Mouse (Mus musculus) layer of hippocampus, adult 9-11 months (tissue): ENCODE results near the gene Oas1g.
"Not testable (repeated sequence)": the region's sequence is repeated elsewhere in the genome, so short reads cannot be mapped to it uniquely, and the experiment has no call there.

ENCODE experiments used
- DNase-seq: peaks from one replicate; pipeline ENCODE4 v3.0.0; 2022

Gene Oas1g

DNA sequence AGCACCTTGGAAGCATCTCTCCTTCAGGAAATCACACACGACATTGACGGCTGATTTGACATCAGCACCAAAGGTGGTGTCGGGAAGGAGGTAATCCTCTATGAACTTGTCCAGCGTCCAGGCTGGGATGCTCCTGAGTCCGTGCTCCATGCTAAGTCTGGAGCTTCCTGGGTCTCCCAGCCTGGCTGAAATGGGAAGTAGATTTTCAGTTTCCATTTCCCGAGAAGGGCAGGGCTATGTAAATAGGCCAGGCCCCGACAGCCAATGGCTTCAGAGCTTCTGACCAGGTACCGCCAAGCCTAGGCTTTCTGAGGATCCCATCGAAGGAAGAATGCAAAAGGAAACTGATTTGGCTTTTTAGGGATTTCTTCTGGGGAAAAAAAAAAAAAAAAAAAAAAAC lies at the start of gene Oas1g:
Gene Oas1g, minus strand, starts transcription at position 201 of the 400 bp plus-strand sequence.
- DNase-seq = not testable (repeated sequence)

DNA sequence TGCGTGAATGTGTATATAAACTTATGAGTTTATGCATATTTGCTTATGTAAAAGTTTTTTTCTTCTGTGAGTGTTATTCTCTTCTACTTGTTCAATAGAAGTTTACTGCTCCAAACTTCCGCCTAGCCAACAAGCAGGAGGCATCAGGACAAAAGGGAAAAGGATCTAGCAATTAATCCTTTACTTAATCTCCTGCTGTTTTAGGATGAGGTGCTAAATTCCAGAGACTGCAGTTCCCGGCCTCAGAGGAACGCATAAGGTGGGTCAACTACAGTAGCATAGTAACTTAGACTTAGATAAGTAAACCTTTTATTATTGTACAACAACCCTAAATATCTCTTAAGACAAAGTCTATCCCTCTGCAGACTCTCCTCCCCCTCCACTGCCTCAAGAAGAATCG lies 46.6 kb upstream of the Oas1g start:
- DNase-seq = no peak

DNA sequence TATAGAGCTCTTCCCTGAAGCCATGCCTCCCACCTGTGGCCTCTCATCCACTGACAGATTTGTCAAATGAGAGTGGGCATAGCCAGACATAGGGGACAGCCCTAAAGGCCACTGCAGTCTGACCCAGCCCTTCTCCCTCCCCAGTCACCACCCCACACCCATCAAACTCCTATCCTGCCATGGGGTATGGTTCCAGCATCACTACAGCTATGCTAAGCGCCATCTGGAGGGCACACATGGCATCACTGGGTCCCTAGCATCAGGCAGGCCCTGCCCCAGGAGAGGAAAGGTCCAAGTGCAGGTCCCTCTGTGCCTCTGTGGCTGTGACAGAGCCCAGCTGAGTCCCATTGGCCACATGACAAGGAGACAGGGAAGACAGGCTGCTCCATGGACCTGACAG lies 39.6 kb upstream of the Oas1g start:
- DNase-seq = no peak

DNA sequence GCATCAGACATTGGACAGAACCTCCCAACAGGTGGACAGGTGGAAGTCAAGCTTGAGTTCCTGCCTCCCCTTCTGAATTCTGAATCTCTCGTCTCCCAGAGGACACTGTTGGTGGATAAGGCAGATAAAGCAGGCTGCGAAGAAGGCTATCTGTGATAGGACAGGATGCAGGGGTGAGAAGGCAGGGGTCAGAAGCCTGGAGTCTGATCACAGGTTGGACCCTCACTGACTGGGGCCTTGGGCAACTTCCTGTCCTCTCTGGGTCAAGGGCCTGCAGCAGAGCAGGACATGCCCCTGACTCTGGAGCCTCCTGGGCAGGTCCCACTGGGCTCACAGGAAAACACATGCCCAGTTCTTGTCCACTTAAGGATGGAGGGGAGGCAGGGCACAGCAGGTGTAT lies 38.9 kb upstream of the Oas1g start:
- DNase-seq = not testable (repeated sequence)

DNA sequence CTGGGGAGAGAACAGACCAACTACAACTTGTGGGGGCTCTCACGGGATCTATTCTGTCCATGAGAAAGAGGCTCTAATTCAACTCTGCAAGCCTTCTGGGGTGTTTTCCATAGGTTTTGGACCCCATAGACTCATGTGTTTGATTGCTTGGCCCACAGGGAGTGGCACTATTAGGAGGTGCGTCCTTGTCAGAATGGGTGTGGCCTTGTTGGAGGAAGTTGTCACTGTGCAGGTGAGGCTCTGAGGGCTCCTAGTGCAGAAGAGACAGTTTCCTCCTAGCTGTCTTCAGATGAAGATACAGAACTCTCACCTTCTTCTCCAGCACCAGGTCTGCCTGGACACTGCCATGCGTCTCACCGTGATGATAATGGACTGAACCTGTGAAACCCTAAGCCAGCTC lies 37.1 kb upstream of the Oas1g start:
- DNase-seq = not testable (repeated sequence)

DNA sequence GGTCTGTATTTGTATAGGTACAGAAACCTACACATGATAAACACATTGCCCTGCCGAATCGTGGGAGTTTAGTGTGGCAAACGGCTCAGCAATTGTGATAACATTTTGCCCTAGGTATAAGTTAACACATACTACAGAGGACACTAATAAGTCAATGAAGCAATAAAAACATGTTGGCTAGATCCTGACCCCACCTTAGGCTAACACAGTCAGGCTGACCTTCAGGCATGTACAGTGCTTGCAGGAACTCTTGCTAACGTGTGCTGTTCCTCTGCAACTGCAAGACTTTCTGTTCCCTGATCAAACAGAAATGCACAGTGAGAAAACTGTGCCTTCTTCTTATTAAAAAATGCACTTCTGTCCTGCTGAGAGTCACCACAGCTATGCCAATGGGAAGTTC lies 36.6 kb upstream of the Oas1g start:
- no peak for DNase-seq

DNA sequence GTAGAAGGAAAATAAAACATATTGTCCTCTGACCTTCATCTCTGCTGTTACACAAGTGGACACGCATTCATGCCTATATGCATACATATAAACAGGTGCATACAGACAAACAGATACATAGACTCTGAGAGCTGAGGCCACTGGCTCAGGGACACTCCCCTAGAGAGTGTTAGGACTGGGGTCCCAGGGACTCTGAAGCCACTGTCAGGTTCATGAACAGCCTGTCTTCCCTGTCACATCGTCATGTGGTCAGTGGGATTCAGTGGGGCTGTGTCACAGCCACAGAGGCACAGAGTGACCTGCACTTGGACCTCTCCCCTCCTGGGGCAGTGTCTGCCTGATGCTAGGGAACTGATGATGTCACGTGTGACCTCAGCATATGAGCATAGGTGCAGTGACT lies 32.9 kb upstream of the Oas1g start:
- DNase-seq = no peak

DNA sequence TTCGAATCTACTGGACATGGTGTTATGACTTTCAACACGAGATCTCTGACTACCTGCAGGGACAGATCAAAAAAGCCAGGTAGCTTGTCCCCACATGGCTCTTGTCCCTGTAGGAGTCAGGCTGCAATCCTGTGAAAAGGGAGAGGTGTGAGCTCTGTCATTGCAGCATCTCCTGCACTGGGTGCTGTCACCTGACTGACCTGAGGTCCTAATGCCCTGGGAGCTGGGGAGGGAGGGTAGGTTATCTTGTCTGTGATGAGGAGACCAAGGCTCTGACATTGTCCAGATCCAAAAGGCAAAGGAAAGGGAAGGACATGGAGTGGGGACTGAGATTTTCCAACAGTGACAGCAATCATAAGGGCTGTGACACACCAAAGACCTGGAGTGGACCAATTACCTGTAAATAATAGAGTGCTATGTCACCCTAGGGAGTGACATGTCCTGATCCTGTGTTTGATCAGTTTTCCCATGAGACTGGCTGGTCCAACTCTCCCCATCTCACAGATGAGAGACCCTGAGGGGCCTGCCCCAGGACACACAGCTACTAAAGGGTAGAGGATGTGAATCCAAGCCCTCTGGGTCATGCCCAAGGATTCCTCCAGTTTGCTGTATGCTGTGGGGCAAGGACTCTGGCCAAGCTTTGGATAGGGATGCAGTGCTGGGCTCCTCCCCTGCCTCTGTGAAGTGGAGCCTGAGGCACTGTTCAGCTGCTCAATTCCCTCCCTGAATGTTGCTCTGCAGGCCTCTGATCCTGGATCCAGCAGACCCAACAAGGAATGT lies 31.9 kb upstream of the Oas1g start:
- not testable (repeated sequence) for DNase-seq

DNA sequence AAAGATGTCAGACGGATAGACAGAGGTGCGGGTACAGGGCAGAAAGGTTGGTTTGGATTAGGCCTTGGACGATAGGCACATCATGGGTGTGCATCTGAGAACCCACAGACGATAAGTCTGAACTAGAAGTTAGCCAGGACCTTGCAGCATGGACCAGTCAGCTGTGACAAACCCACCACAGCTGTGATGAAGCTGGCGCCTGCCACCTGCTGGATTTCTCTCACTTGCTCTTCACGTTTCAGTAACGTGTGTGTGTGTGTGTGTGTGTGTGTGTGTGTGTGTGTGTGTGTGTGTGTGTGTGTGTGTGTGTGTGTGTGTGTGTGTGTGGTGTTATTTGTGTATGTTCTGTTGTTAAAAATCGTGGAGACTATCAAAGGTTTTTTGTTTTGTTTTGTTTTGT lies 26.8 kb upstream of the Oas1g start, which contains the start of gene Oas1d:
Gene Oas1d, plus strand, starts transcription at position 333 of the 400 bp plus-strand sequence.
- not testable (repeated sequence) for DNase-seq

DNA sequence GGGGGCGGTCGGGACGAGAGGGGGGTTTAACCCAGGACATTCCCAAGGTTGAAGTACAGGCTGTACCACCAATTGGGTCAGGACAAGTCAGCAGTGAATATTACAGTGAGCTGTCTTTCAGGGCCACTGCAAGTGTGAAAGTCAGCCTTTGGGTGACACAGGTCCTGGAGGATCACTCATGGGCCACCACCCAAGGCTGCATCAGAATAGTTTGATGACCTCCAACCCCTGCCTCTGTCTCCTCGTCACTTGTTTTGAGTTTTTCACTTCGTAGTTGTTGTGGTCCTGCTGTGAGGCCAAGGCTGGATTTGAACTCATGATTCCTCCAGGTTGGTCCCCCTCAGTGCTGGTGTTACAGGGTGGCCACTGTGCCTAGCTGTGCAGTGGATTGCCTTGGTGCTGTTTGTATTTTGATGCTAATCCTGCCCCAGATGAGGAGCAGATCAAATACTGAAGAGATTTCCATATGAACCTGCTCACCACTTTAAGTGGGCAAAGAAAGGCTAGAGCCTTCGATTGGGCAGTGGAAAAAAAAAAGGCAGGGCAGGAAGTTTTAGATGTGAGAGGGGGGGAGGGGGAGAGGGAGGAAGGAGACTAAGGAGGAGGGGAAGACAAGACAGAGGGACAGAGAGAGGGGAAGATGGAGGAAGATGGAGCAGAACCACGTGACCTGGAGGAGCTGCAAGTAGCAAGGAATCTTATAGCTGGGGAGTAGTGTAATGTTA lies 20.9 kb upstream of the Oas1g start:
- no peak for DNase-seq

DNA sequence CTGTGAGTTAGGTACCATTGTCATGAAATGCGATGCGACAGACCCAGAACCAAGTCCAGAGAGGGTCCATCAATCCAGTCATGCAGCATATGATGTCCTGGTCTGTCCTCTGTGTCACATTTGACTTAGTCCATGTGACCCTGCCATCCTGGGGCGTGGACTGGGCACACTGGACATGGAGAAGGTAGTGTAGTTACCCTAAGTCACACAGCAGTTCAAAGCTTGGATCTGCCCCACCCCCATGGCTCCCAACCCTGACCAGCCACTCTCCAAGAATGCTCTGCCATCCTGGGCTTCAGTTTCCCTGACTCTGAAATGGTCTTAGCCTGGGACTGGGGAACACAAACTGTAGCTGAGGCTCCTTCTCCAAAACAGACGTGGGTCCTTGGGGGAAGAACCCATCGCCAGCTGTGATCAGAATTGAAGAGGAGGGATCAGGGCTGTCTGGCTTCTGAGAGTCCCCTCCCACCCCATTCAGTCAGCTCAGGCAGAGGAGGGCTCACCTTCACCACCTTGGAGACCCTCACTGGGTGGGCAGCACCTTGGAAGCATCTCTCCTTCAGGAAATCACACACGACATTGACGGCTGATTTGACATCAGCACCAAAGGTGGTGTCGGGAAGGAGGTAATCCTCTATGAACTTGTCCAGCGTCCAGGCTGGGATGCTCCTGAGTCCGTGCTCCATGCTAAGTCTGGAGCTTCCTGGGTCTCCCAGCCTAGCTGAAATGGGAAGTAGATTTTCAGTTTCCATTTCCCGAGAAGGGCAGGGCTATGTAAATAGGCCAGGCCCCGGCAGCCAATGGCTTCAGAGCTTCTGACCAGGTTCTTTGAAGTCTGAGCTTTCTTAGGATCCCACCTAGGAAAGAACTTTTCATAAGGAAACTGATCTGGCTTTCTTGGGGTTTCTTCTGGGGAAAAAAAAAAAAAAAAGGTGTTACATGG lies 19.6 kb upstream of the Oas1g start, which contains the start of gene Oas1a:
Gene Oas1a, minus strand, starts transcription at position 731 of the 943 bp plus-strand sequence.
- DNase-seq = not testable (repeated sequence)

DNA sequence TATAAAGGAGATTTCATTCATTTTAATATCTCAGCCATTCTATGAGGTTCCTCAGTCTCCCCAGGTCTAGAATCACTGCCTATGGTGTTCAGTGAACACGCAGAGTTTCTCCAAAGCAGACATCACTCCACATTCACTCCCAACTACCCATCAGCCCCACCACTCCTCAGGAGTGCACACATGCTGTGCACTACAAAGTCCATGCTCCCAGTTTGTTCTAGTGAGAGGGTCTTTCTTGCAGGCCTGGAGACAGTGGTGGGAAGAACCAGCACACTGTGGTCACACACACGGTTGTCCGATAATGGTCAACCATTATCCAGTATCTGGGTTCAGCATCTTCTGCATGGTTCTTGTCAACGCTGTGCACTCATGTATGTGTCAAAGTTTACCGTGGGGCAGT lies 14.6 kb upstream of the Oas1g start:
- DNase-seq = no peak

DNA sequence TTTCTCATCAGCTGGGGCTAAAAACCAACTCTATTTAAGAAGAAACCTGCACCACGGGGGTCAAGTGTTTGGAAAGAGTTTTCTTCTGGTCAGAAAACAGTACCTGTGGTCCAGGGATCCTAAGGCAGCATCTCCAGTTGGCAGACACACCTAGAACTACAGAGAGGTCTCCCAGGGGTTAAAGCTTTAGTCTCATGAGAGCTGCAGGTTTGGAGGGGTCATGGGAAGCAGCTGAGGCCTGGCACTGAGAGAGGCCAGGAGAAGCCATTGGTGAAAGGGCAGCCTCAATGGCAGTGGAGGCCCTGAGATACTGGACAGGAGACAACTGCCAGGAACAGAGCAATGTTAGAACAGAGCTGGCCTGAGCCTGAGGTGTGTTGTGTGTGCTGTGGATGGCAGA lies 13.3 kb upstream of the Oas1g start:
- no peak for DNase-seq

DNA sequence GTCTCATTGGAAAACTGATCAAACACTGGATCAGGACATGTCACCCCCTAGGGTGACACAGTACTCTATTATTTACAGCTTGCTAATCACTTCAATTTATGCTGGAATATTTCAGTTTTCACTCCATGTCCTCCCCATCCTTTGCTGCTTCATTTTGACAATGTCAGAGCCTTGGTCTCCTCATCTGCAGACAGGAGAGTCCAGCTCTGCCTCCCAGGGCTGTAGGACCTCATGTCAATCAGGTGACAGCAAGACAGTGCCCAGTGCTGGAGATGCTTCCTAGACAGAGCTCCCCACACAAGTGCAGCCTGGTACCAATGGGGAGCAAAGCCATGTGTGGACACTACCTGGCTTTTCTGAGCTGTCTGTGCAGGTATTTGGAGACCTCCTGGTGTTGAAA lies 11.3 kb upstream of the Oas1g start:
- no peak for DNase-seq

DNA sequence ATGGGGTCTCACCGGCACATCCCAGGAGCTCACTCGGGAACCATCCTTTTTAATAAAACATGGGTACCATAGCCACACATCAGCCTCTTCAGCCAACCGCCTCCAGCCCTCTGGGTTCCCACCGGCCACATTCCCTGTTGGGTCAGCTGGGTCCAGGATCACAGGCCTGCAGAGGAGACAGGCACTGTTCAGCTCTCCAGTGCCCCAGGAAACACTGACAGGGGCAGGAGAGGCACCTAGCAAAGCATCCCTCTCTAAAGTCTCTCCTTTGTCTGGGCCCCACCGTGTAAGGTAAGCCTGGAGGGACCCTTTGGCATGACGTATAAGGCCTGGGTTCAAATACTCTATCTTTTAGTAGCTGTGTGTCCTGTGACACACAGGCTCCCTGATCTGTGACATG lies 10.9 kb upstream of the Oas1g start:
- no peak for DNase-seq

DNA sequence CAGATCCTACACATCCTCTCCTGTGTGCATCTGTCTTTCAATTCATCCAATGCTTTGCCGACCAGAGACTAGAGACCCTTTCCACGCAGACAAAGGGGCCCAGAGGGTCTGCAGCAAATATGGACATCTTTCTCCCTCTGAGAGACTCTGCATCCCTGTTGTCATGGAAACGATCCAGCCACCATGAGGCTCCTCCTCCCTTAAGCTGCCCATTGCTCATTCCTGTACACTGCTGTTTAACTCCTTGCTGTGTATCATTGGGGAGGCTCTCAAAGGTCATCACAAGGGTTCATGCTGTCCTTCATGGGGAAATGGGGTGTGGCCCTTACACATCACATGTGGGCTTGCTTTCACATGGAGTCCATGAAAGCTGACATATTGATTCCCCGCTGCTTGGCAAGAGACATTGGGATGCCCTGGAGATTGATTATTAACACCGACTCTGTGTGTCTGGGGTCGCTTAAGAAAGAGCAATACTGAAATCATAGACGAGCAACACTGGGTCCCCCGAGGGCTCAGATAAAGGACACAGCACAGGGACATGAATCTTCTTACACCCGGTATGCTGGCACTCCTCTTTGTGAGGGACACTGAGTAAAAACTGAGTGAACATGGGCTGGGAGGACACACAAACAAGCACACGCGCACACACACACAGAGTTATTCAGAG lies 8.0 kb upstream of the Oas1g start:
- no peak for DNase-seq

DNA sequence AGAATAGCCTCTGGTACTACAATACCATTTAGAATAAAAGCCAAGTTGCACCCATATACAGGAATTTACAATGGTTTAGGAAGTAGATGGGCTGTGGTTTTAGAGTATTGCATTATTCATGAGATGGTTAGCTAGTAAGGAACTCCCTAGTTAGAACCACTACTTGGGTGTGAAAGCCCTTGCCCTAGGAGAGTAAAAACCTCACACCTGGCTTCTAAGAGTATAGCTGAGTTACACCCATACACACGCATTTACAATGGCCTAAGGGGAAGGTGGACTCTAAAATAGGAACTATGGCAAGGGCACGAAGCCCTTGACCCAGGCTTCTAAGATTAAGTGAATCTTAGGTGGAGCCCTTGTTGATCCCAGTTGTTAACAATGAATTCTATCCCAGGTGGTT lies 7.3 kb upstream of the Oas1g start:
- DNase-seq = not testable (repeated sequence)

DNA sequence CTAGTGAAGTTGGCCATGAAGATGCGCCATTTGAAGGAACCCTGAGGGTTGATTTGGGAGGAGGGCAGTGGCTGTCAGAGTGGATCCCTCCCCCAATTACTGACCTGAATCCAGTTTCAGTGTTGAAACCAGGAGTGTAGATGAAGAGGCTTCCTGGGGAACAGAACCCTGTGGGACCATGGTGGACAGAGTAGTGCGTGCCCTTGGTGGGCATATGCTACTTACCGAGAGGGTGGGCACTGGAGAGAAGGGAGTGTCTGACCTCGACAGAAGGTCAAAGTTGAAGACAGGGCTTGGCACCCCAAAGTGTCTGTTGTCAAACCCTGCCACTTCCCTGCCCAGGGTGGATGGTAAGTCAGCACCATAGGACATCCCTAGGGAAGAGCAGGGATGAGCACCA lies 6.5 kb upstream of the Oas1g start:
- DNase-seq = not testable (repeated sequence)

DNA sequence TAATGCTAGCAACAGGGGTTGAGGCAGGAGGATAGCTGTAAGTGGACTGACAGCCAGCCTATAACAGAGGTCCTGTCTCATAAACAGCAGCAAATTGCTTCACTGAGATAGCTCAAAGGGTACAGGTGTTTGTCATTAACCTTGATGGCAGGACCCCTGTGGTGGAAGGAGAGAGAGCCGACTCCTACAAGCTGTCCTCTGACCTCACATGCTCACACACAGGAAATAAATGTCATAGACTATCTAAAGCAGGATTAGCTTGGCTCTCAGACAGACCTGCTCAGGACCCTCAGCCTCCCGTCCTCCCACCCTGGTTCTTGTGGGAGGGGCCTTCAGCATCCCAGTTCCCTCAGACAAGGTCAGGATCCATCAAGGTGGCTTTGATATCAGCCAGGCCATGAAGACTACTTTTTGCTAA lies 4.8 kb upstream of the Oas1g start:
- no peak for DNase-seq

DNA sequence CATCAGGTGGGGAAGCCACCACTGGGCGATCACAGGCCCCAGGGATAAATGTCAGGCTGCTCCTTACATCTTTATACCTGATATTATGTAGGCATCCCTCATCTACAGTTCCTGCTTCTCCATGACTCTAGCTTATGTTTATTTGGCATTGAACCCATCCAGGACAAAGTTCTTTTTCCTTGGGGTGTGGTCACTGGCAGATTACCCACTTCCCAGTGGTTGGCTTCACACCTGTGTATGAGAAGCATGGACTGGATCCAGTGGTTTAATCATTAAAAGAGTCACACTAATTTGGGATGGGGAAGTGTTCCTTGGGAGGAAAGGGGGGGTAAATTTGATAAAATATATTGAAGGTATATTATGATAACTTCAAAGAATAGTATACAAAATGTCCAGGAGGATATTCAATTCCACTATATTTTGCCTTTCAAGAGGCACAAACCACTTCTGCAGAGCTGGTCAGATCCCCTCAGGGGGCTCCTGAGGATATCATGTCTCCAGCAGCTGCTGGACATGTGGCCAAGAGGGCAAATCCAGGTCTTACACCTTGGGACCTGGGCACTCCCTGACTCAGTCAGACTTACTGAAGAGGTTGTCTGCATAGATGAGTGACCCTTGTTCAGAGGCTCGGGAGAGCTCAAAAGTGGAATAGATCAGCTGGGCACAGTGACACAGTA lies 4.3 kb upstream of the Oas1g start:
- DNase-seq = not testable (repeated sequence)

DNA sequence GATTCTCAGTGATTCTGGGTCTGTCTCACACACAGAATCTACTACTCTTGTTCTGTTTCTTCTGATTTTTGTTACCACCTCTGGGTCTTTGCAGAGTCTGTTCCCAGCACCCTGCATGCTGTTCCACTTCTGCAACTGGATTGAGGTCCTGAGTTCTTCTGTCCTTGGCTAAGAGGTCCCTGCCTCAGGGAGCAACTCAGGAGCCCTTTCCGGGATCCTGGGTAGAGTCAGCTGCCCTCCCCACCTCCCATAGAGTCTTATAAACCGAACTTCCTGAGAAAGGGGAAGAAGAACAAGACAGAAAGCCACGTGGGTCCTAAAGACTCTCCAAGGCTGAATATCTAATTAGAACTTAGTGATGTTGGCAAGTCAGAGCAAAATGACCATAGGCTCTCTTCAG lies 3.6 kb upstream of the Oas1g start:
- no peak for DNase-seq

DNA sequence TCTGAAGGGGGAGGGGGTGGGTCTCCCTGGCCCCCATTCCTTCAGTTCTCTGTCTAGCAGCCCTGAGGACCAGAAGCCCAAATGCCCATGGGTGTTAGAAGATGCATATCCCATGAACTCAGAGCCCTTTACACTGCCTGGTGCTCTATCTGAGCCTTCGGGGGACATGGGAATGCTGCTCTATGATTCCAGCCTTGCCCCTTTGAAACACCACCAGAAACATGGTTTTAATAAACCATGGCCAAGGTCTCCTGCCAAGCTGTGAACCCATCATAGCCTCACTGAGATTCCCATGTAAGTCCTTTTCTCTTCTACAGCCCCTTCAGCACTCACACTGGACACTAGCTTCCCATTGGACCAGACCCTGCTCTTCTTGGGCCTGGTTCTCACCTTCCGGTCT lies 2.6 kb upstream of the Oas1g start:
- DNase-seq = no peak
